Mouse (Mus musculus): ENCODE measurements around the gene Sel1l2.

Gene Sel1l2

DNA sequence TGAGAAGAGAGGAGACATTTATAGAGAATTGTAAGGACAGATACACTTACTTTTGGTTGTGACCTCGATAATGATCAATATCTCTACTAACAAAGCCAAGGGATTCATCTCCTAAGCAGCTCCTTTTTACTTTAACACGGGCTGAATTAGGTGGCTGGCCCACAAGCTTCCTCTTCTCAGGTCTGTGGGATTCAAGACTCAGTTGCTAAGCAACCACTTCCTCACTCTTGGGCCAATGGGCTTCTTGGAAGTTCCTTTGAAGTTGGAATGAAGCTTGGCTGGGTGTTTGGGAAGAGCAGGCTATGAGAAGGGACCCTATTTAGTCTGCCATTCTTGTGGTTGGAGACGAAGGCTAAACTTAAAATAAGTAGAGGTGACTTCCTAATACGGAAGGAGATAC, at the start of gene Sel1l2:
Sel1l2 (minus strand) TSS at position 182 of the 400 bp plus-strand sequence.
- no peak for DNase-seq (ENCODE audit: low read depth, low spot score)

DNA sequence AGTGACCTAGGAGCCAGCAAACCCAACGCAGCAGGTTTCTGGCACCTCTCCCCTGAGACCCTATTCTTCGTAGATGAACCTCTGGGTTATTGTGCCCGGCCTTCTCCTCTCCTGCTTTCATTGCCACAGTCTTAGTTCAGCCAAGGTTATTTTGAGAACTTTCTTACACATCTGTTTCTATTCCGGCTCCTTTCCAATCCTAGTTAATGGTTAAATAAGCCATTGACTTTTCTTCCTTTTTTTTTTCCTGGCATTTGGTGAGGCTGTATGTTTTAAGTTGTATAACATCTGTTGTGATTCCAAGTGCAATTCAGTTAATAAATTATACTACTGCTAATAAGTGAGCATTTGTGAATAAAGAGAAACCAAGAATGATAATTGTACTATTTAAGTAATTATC, 49.6 kb upstream of the Sel1l2 start:
- no peak for DNase-seq (ENCODE audit: low read depth, low spot score)

DNA sequence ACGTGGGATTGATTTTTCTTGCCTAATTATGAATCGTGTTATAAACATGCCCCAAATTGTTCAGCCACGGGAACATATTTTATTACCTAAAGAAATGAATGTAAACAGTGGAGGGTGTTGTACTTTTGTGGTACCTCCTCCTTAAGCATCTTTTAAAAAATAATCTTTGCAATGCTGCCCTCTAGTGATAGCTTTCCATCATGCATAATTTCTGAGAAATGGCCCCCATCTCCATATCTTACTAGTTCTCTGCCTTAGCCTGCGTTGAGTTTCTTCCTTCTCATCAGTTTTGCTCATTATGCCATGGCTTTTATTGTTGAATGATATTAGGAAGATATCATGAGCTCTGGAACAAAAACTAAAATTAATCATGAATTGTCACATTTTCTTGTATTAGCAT, 37.8 kb upstream of the Sel1l2 start:
- peak; percentile 12 for DNase-seq (ENCODE audit: low read depth, low spot score)

DNA sequence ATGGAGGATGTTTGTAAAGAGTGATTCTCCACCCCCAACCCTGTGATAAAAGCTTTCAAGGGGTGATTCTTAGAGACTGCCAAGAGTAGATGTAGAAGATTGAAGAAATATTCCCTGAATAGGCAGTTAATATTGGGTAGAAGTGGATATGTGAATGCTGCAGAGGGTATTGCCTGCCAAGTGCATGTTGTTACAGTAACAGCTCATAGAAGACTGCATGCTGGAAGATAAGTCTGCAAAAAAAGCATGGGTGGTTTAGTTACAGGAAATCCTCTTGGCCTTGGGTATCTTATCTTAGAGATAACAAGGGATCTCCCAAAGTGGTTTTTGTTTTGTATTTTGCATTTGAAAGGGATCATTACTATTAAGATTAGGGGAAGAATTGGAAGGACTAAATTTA, 36.3 kb upstream of the Sel1l2 start:
- DNase-seq (ENCODE audit: low read depth, low spot score) = no peak

DNA sequence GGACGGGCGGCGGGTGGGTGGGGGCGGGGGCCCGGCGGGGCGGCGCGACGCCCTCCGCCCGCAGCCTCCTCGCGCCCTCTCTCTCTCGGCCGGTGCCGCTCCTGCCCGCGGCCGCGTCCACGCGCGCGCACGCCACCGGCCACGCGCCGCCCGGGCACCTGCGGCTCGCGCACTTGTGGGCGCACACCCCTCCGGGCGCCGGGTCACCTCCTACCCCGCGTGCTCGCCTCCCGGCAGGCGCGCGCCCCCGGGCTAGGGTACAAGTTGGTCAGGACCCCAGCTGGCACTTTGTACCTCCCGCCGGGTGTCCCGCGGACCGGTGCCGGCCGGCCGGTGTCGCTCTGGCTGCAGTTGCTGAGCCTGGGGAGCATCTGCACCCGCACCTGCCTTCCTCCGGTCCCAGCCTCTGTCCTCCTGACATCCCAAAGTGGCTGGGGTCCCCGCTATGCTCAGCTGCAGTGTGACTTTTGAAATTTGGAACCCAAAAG, 6.3 kb upstream of the Sel1l2 start:
- peak; percentile 16 for DNase-seq (ENCODE audit: low read depth, low spot score)

DNA sequence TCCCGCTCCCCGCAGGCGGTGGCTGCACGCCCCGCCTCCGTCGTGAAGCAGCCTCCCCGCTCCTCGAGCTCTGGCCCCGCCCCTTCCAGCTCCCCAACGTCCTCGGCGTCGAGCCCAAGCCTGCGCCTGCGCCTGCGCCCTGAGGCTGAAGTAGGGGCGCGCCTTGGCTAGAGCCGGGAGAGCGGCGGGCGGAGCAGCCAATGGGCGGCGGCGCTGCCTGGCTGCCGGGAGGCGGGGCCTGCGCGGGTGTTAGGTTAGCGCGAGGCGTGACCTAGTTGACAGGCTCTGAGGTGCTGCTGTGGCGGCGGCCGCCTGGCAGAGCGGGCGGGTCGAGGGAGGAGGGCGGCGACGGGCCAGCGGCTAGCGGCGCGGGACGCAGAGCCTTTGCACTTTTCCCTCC, 5.7 kb upstream of the Sel1l2 start, which contains the start of gene Macrod2:
Macrod2 (plus strand) TSS at position 131 of the 400 bp plus-strand sequence.
- DNase-seq (ENCODE audit: low read depth, low spot score) = peak; percentile 93

DNA sequence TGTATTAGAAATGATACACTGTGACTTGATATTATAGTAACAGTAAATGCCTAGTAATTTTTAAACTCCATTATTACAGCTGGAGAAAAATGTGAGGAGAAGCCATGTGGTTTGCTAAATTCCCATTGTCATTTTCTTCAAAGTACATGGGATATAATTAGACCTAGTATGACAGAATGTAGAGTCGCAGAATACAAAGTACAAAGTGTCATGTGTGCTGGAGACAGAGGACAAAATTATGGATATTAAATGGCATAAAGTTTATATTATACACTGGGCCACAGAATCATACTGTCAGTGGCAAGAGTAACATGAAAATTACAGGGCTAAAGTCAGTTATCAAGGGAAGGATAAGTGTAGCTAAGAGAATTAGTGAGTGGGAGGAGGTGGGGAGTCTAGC, 24.7 kb downstream of the Sel1l2 start:
- DNase-seq (ENCODE audit: low read depth, low spot score) = no peak

DNA sequence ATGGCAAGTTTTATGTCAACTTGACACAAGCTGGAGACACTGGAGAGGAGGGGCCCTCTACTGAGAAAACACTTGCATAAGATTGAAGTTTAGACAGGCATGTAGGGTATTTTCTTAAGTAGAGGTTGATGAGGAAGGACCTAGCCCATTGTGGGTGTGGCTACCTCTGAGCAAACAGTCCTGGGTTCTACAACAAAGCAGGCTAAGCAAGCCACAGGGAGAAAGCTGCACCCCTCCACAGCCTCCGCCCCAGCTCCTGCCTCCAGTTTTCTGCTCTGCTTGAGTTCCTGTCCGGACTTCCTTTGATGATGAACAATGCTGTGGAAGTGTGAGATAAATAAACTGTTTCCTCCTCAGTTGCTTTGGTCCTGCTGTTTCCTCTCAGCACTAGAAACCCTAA, 29.6 kb downstream of the Sel1l2 start:
- no peak for DNase-seq (ENCODE audit: low read depth, low spot score)

DNA sequence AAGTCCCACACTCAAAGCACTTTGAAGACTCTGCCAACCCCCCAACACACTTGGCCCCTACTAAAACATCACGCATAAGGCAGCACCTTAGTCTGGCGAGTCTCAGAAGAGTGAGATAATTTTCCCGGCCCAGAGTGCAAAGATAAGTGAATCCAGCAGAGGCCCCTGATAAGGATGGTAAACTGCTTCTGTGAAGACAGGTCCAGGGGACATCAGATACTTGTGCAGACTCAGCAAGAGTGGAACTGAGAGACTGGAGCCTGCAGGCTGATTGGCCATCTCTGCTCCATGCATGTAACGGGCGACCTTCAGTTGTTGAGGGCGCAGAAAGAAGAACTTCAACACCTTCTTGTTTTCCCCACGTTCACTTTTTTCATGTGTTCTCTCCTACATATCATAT, 47.1 kb downstream of the Sel1l2 start:
- no peak for DNase-seq (ENCODE audit: low read depth, low spot score)

DNA sequence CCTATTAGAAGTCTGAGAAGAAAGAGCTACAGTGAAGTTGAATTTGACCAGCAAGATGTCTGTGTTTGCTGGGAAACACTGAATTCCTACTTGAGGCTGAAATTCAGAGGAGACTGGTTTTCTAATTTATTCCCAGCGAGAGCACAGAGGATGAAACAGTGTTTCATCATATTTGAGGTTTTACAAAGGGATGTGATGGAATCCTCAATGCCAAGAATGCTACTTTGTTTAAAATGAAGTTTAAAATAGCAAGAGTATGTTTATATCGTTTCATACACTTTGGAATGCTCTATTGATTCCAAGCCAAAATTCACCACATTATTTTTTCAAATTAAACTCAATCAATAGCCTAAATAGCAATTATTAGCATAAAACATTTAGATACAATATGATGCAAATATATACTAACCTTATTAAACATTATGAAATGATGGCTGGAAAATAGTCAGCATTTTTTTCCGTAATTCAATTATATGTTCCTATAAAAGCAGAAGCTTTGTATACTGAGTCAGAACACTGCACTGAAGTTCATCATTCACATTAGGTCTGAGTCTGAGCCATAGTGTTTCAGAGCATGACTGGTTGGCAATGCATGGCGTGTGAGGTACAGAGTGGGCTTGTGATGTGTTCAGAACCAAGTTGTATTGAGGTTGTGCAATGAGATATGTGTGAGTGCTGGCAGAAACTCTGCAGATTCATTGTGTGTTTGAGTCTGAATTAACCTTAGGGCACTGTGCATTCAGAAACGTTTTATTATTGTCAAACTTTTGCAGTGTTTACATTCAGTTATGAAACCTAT, 58.8 kb downstream of the Sel1l2 start:
- no peak for DNase-seq (ENCODE audit: low read depth, low spot score)

DNA sequence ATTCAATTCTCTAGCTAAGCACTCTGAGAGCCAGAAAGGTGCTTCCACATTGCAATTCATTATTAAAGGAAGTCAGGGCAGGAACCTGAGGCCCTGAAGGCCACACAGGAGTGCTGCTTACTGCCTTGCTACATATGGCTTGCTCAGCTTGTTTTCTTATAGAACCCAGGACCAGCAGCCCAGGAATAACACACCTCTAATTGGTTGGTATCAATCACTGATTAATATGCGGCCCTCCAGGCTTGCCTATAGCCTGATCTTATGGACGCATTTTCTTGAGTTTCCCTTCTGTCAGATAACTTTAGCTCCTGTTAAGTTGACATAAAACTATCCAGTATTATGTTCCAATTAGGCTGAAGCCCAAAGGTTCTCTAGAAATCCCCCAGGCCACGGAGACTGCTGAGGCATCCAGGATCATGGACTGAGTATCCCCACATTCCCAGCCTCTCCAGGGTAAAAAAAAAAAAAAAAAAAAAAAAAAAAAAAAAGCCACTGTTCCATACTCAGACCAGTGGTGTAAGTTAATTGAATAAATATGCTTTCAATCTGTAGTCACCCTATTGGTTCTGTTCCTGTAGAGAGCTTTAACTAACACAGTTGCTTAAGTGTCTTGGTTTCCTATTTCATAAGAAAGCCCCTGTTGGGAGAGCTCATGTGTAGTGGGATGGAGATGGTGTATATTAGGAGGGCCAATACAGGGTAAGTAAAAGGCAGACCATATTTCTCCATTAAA, 86.4 kb downstream of the Sel1l2 start:
- DNase-seq (ENCODE audit: low read depth, low spot score) = no peak

DNA sequence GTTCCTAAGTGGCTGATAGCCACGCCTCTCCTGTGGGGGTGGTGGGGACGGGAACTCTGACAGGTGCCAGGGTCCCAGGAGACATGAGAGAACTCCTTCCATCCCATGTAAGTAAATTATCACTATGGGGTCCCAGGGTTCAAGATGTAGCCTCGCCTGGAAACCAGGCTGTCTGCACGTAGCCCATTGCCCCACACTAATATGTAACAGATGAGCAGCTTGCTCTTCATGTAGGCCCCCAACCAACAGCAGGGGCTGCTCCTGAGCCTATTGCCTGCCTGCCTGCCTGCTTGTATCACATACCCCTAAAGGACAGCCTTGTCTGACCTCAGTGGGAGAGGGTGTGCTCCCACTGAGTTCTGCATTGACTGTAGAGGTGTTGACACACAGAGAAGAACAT, 92.4 kb downstream of the Sel1l2 start:
- no peak for DNase-seq (ENCODE audit: low read depth, low spot score)

DNA sequence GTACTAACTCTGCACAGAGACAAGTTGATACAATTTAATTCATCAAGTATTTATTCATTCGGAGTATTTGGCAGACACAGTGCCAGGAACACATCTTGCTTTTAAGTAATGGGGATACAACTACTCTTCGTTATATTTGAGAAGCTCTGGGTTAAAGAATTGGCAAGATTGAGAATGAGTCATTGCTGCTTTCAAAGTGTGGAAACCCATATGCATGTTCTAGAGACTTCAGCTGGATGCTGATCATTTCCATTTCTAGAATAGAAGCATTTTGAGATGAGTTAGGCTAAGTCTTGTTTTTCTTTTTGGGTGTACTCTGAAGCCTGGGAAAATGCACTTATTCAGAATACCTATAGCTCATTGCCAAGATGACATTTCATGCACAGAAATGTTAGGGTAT, 95.7 kb downstream of the Sel1l2 start:
- DNase-seq (ENCODE audit: low read depth, low spot score) = no peak

DNA sequence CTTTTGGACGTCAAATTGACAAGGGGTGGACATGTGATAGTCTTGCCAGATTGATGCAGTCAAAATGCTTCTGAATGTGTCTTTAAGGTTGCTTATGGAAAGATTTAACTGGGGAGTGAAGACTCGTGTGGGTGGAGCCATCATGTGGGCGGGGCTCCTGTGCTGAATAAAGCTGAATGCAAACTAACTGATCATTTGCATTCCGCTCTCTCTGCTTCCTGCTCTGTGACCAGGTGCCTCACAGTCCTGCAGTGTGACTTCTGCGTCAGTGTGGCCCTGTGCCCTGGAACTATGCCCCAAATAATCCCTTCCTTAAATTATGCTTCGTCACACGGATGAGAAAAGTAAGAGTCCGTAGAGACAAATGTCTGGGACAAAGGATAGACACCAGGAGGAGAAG, 108.7 kb downstream of the Sel1l2 start:
- DNase-seq (ENCODE audit: low read depth, low spot score) = no peak

DNA sequence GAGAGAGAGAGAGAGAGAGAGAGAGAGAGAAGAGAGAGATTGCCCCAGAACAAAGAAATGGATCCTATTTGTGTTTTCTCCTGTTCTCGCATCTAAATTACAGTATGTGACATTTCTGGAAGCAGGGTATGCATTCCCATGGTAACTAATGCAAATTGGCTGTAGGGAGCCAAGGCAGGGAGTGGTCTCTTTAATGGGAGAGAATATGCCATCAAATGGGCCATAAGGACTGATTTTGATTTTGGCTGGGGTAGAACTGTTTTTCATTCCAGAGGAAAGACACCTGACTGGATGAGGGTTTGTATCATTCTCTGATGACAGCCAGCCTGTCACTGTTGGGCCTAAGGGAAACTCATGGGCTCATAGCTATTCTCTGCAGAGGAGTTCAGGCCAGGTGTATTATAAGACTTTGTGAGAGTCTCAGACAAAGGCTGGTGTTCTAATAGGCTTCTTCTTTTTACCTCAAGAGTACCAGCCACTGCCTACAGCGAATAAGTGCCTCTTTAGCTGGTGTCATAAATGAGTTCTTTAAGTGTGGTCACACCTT, 133.8 kb downstream of the Sel1l2 start:
- DNase-seq (ENCODE audit: low read depth, low spot score) = no peak

DNA sequence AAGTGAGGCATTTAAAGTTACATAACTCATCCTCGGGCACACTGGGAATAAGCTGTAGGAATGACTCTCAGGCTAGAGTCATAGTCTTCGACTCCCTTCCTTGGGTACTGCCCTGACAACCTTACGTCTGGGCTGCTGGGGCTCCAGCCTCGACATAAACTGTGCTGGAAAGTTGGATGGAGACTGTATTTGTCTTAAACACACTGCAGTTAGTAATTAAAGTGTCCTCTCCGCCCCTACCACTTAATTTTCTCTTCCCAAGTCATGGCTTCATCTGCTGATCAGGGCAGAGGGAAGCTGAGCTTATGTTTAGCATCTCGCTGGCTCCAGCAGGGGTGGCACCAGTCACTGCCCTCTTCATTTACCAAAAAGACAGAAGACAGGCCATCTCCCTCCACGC, 135.2 kb downstream of the Sel1l2 start:
- DNase-seq (ENCODE audit: low read depth, low spot score) = no peak

DNA sequence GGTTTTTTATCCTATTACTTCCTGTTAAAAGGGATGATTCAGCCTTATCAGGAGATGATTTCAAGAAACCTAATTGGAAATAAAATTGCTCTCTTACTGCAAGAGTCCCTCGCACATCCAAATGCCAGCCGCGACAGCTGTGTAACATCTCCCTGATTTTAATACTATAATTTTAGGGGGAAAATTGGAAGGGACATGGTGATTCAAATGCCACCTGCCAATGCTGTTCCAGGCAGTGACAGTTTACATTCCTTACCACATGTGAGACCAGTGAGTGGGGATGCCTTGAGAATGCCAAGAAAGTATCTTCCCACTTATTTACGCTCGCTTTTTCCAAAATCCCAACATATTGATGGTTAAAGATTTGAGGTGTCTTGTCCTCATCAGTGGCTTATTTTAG, 146.4 kb downstream of the Sel1l2 start:
- DNase-seq (ENCODE audit: low read depth, low spot score) = no peak

DNA sequence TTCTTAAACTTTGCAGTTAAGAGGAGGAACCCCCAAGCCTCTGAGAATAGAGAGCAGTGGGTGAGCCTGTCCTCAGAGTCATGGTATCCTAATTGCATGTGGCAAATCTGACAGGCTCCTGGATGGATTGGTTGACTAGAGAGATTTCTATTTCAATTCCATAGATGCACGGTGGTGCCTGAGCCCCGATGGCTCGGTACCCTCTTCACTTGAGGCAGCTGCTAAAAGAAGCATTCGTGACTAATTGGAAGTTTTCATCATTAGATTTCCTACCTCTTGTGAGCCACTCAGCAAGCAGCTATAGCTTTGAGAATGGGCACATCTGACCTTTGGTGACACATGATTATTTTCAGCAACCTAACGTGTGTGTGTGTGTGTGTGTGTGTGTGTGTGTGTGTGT, 147.1 kb downstream of the Sel1l2 start:
- DNase-seq (ENCODE audit: low read depth, low spot score) = no peak

DNA sequence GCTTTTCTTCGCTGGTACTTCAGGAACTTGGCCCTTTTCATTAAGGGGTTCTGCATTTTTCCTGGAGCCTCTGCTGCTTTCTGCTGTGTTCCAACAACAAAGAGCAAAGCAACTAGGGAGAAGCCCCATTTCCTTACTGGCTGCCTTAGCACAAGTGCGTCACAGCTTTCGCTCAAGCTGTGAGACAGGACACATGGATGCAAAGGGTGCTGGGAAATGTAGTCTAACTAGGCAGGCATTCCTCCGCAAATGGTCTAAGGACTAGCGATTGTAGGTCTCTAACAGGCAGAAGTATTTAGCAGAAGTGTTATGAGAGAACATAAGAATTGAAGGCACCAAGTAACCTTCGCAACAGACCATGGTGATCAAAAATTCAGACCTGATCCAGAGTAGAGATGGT, 152.3 kb downstream of the Sel1l2 start:
- no peak for DNase-seq (ENCODE audit: low read depth, low spot score)

DNA sequence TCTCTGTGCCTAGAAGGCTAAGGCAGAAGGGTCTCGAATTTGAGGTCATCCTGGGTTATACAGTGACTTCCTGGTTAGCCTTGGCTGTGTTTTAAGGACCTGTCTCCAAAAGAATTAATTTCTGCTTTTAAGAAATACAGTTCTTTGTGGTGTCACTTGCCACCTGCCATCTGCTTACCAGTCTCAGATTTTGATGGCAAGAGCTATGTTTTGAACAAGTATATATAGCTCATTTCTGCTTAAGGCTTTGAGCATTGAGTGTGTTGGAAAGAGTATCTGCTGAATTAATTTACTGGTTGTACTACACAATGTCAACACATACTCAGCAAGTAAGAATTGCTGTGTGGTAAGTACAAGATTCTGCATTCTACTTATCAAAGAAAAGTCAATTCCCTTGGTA, 159.2 kb downstream of the Sel1l2 start:
- DNase-seq (ENCODE audit: low read depth, low spot score) = no peak

DNA sequence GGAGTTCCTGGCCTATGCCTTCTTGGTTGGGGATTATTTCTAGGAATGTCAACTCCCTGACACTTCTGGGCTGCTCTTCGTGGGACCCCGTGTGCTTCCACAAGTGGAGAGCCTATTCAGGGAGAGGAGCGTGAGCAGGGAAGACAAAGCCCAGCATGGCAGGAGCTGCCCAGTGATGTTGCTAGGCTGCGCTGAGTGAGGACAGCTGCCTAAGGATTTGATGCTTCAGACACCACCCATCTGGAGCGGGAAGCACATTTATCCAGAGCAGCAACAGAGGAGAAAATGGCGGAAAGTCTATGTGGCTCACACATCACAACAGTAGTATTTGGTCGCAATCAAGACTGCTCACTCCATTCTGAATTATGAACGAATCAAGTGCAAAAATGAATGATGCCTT, 169.2 kb downstream of the Sel1l2 start:
- no peak for DNase-seq (ENCODE audit: low read depth, low spot score)

DNA sequence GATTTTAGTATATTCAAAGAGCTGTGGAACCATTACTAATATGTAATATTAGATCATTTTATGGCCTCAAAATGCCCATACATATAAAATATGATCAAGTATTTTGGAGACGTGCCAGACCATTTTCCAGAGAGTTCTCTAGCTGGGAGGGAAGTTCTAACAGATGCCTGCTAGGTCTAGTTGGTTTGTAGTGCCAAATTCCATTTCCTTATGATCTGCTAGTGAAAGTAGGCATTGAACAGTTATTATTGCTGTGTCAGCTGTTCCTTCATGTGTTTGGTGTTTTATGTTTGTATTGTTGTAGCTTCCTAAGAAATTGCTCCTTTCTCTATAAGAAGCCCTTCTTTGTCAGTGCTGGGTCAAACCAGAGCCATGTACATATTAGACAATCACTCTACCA, 173.5 kb downstream of the Sel1l2 start:
- DNase-seq (ENCODE audit: low read depth, low spot score) = no peak

DNA sequence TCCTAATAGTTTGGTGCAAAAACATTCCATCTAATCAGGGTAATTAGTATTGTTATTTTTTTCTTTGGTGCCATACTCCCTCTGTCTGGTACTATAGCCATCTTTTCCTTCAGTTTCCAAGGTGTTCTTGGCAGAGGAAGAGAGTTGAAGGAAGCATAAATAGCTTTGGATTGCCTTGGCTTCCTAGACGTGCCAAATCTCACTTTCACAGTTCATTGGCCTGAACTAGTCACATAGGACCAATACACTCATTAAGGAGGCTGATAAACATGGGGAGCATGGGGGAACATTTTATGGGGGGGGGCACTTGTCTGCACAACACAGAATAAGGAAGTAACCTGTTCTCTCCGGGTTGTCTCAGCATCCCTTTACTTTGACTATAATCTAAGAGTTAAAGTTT, 174.1 kb downstream of the Sel1l2 start:
- no peak for DNase-seq (ENCODE audit: low read depth, low spot score)
